Mouse (Mus musculus) adrenal gland, postnatal 10 days (tissue): Measurements from ENCODE around the gene 2010109A12Rik. TPM values are rescaled to one million over a fixed set of nuclear protein-coding genes. Genes with fewer than 3 reads are reported as not detected.
A peak's percentile ranks its signal among the peaks of the same experiment; 100 is the strongest.

Experiments
- DNase-seq: peaks from one replicate; pipeline ENCODE4 v3.0.0; 2021; ENCODE audit warnings: mixed read lengths
- total RNA-seq, 2 experiments: library from RNA; stranded (reverse); gene quantifications; 2 replicates each; pipeline ENCODE4 v1.2.3; 2021

The 2010109A12Rik gene
- total RNA-seq, 2 experiments from 2014 or later = 0.60 to 2.0 TPM

DNA sequence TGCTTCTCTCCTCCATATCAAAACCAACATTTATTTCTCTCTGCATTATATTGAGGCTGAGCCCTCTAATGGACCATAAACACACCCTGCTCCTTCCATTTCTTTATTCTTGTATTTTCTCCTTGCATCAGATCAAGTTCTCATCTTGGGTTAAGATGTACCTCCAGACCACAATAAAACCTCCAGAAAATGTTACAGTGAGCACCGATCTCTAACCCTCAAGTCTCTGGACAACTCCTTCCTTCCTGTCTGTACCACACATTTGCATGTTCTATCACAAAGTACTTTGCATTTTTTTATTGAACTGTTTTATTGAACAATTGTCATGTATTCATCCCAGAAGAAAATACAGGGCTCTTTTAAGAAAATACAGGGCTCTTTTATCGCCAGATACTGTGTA lies 23.2 kb downstream of the 2010109A12Rik start:
- no peak for DNase-seq

DNA sequence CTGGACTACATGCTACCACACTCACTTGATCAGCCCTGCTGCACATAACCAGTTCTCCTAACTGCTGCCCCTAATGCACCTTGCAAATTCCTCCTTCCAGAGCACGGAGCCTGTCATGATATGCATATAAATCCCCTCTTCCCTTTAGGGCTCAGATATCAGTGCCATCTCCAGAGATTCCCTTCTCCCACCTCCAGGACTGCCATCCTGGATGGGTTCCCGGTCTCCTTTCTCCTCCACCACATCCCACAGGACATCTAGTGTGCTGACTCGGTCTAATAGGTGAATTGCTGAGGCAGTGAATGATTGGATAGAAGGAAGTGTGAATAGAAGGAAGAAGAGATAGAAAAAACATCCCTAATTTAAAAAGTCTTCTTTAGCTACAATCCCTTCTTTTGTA lies 25.4 kb downstream of the 2010109A12Rik start:
- no peak for DNase-seq

DNA sequence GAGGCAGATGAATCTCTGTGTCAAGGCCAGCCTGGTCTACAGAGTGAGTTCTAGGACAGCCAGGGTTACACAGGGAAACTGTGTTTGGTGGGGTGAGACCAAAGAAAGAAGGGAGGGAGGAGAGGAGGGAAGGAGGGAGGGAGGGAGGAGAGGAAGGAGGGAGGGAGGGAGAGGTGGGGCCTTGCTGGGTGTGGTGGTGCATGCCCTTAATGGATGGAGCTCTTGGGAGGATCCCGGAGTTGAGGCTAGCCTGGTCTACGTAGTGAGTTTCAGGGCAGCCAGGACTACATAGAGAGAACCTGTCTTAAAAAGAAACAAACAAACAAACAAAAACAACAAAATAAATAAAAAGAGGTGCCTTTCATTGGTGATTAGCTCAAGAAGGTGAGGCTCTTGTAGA lies 26.5 kb downstream of the 2010109A12Rik start:
- DNase-seq = no peak

DNA sequence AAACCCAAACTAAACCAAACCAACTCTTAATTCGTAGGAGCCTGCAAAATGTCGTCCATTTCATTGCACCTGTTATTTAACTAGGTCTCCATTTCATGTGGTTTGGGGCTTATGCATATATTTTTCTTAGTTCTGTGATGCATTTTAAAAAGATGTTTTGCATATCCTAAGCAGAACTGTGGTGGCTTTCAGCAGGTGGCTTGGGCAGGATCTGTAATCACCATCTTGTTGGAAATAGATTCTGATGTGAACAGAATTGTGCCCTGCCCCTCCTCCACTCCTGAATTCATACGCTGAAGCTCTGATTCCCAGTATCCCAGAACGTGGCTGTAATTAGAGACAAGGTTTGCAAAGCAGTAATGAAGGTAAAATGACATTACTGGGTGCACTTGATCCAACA lies 27.8 kb downstream of the 2010109A12Rik start:
- DNase-seq = no peak

DNA sequence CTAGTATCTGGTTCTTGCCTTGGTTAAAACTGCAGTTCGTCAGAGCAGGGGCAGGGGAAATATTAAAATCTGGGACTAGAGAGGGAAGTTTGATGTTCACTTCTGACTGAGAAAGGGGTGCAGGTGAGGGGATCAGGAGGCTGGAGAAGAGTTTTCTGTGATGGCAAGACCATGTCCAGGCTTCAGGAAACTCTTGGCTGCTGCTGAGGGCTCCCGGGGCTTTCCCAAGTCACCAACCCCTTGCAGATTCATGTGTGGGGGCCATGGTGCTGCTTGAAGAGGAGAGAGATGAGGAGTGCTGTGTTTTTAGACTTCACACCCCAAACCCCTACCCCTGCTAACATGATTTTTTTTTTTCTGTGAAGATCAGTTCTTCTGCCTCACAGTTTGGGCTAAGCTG lies 28.3 kb downstream of the 2010109A12Rik start:
- no peak for DNase-seq

DNA sequence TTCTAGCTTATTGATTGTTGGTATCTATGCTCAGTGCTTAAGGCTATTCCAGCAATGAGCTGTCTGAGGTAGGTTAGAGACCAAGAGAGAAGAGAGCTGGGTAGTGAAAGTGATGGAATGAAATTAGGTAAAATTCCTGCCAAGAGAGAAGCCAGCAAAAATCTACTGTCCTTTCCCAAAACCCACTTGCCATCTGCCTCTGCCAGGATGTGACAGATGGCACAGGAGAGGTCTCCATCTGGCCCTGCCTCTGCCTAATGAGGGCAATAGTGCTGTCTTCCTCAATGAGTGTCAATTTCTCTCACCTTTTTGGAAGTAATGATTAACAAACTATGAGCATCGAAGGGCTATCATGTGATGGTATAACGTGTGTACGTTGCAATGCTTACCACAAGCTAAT lies 29.6 kb downstream of the 2010109A12Rik start:
- DNase-seq = no peak

DNA sequence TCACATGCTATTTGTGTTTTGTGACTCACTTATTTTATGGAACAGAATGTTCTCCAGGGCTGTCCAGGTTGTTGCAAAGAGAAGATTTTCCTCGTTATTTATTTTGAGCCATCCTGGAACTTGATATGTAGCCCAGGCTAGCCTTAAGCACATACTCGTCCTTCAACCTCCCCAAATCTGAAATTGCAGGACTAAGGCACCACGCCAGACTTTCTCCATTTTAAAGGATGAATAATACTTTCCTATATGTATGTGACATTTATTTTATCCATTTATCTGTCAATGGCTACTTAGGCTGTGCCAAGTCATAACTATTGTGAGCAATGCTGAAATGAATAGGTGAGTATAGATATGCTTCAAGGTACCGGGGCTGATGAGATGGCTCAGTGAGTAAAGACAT lies 30.2 kb downstream of the 2010109A12Rik start:
- no peak for DNase-seq

DNA sequence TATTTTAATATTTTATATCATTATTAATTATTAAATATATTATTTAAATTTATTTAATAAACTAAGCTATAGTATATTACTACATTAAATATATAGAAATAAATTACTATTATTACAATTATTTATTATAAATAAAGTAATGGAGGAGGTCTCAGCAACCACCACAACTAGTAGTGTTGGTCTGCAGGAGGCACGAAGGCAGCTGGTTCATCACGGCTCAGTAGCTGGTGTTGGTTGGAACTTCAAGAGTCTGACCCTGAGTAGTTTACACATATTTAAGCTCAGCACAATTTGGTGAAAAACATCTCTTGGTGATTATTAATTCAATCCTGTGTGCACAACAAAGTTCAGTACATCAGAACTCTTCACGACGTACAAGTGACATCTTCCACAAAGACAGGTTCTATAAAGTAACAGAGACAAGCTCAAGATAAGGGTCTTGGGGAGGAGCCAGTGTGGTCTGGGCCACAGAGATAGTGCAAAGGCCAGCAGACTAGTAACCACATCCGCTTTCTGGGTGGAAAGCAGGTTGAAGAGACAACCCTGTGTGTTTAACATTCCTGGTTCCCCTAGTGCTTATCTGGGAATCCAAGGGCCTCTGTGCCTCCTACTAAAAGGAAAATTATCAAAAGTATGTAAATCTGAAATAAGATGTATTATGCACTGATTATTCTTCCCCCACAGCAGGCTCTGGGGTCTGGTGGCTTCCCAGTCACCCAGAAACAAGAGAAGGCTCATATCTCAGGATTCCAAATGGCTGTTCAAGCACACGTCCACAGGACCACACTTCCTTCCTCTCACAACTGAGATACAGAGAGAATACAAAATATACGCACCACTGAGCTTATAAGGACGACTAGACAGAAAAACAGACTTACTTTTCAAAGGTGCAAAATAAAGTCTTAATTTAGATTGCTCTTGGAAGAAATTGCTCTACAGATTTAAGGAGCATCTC lies 33.5 kb downstream of the 2010109A12Rik start:
- no peak for DNase-seq

DNA sequence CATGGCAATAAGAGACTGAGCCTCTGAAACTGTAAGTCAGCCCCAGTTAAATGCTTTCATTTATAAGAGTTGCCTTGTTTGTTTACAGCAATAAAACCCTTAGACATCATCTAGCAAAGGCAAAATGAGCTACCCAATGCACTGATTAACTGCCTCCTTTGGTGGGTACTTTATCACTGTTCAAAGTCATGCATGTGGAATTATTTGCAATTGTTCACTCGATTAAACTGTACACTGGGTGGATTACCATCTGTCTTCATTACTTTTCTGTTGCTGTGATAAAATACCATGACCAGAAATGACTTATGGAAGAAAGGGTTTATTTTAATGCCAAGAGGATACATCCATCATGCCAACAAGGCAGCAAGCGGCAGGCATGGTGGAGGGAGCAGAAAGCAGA lies 39.0 kb downstream of the 2010109A12Rik start:
- no peak for DNase-seq

DNA sequence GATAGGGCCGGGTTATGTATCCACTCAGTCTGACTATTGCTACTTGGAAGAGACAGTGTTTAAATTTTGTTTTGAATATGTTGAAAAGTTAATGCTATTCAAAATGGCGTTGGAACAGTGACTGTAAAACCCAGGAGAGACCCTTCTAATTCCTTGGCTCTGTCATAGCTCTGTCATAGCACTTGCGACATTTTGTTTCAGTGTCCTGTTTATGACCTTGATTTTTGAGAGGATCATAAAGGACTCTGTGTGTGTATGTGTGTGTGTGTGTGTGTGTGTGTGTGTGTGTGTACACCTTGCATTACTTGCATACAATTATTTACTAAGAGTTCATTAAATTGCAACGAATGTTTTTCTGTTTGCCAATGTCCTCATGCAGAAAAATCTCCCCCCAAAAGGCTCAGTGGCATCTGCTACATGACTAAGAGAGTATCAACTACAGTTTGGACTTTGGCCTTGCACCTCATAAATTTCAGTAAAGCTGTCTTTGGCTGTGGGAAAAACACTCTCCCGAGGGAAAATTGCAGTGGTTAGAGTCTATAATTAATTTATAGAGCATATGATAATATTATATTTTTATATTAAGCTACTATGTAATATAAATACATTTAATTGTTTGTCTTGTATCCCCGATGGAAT lies 43.7 kb downstream of the 2010109A12Rik start:
- DNase-seq = peak; percentile 18

DNA sequence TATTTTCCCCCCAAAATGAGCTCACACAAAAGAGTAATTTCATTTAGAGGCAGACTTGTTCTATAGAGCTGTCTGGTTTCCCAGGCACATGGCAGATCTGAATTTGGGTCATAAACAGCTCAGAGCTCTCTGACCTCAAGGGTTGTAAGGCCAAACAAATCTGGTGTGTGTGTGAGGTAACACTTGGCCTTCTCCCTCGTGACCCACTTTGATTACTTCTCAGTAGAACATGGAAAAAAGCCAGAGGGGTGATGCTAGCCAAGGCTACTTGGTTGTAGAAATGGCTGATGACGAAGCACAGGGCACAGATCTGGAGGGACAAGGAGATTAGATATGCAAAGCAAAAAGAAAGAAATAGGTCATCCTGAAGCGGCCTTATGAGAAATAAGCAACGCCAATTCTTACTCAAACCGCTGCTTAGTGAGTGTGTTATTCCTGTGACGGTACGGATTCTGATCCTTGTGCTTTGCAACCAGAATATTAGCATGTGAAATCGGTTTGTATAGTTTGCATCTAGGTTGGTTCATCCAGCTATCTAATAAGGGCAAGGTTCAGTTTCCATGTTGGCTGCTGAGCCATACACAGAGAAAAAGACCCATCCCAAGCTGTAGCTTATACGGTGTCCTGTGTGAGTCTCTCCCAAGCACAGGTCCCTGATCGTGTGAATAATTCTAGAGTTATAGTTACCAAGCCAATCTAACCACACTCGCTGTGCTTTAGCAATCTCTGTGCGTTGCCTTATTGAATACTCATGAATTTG lies 44.9 kb downstream of the 2010109A12Rik start:
- DNase-seq = peak; percentile 82

DNA sequence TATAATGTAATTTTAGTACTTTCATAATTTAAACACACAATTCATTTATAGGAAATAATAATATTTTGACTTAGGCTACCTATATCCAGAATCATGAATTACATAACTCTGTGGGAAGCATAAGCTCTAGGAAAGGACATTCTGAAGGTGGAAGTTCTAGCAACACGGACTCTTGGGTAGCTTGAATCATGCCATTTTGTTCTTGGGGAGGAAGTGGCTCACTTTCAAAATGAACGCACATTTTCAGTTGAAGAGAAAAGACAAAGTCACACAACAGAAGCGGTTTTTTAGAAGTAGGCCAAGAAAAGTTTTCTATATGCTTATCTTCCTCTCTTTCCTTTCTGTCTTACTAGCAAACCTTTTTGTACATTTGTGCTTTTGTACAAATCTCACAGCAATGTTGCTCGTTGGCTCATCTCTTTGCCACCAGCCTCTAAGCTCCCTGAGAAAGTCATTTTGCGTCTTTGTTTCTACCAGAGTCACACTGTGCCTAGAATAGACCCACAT lies 49.5 kb downstream of the 2010109A12Rik start:
- no peak for DNase-seq

DNA sequence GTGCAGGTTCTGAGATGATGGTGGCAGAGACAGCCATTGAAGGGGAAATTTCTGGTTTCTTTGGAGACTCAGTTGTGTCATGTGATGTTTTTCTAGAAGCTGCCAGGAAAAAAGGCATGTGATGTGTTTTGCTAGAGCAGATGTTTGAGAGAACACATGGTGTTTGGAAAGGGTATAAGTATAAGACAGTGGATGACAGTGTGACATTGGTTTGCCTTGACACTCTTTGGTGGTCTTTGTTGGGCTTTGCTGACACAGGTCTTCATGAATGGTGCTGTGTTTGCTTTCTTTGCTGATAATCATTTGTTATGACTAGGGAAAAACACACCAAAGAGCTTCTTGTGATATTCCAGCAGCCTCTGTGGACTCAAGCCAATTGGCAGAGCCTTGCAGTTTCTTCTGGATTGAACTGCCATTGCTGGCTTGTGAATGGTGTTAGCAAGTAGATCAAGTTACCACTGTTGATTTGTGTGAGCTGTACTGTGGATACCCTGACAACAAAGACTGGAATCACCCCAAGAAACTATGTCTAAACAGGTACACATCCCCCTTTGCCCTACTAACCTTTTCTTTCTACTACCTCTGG lies 50.6 kb downstream of the 2010109A12Rik start:
- DNase-seq = no peak

DNA sequence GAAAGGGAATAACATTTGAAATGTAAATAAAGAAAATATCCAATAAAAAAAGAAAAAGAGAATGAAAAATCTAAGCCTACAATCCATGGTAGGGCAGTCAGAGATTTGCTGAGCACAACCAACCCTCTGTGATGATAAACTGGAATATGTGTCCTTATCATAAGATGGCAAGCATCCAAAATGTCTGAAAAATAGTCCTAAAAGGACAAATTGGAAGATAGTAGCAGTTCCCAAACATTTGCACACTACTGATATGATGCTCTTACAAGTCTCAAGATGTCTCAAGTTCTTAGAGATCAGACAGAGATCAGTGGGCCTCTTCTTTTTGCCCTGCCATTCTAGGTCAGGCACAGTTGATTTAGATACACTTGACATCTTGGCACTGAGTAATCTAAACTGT lies 53.0 kb downstream of the 2010109A12Rik start:
- DNase-seq = no peak

DNA sequence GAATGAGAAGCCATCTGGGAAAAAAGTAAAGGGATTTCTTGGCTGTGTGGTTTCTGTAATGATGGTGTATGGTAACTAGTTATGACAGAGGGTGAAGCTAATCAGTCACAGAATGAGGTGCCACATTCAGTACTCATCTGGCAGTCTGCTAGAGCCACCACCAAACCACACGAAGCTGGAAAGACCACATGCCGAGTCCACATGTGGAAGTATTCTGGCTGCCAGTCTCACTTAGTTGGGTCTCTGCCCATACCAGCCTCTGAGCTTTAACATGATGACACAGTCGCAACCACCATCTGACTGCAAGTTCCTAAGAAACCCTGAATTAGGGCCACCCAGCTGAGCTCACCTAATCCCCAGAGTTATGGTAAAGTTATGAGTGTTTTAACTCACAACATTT lies 54.7 kb downstream of the 2010109A12Rik start:
- DNase-seq = no peak

DNA sequence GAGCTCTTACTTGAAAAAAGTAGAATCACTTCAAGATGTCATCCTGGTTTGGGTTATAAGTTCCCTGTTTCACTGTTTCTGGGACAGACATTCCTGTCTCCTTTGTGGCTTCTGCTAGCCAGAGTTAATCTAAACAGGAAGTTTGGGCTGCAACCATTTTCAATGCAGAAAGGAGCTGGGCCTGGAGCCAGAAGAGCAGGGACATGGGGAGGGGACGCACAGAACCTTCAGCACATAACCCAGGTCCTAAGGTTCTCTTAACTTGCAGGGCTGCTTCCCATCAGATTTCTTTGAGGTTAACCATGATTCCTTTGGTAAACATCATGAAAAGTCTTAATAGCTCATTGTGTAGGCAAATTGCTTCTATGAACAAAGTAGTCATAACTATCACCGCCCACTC lies 56.4 kb downstream of the 2010109A12Rik start:
- DNase-seq = no peak

Other genes with a start within 250 kb of the 2010109A12Rik start
- gene Sowahb, start 161.5 kb upstream of the 2010109A12Rik start, total RNA-seq = 1 to 10 TPM in 1 of 2 experiments, under 1 TPM in 1; 0.48 to 1.4 TPM
- gene Sept11, start 113.1 kb upstream of the 2010109A12Rik start, total RNA-seq = 10 to 100 TPM; 67.7 to 77.8 TPM
- 100 to 1,000 TPM; 239 to 254 TPM for gene Ccni, start within 50 bp of the 2010109A12Rik start, total RNA-seq
- 10 to 100 TPM; 33.5 to 41.9 TPM for gene Ccng2, start 60.7 kb downstream of the 2010109A12Rik start, total RNA-seq